Mouse (Mus musculus): Measurements from ENCODE around the gene Nxpe3. TPM values are rescaled to one million over a fixed set of nuclear protein-coding genes. Genes with fewer than 3 reads are reported as not detected.

The Nxpe3 gene
- total and polyA plus RNA-seq, 2 experiments from 2014 or later, result 0.84 to 1.8 TPM

DNA sequence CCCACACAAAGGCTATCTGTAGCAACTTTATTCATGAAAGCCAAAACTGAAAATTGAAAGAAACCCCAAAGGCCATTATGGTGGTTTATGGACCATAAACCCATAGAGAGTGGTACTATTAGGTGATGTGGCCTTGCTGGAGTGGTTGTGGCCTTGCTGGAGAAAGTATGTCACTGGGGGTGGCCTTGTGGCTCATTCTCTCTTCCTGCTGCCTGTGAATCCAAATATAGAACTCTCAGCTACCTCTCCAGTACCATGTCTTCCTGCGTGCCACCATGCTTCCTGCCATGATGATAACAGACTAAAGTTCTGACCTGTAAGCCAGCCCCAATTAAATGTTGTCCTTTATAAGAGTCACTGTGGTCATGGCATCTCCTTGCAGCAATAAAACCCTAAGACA lies 90.3 kb downstream of the Nxpe3 start:
- Histone ChIP-seq H3K36me3 (ENCODE audit: insufficient read depth, low read length) (no peaks in the 10 kb centered on the region), H3K9me3 (ENCODE audit: low read length) (no peaks in the 10 kb centered on the region), H3K27me3 (ENCODE audit: insufficient read depth, low read length) (no peaks in the 10 kb centered on the region), H3K4me3 (ENCODE audit: low read length) (no peak overlapping the region), H3K9ac (replicated peaks; ENCODE audit: low read length) (no peak overlapping the region), H3K4me1 (ENCODE audit: insufficient read depth, low read length) (no peaks in the 10 kb centered on the region), H3K4me2 (ENCODE audit: low read depth, low read length) (no peak overlapping the region), H3K27ac (no peak overlapping the region)
- no peak for DNase-seq (ENCODE audit: low spot score)
- TF ChIP-seq CTCF (IDR thresholded peaks at IDR 0.05; ENCODE audit: low read depth), result no peak
- 86% methylated on average over 1 of the region's 1 CpGs for WGBS
- no peak for ATAC-seq

DNA sequence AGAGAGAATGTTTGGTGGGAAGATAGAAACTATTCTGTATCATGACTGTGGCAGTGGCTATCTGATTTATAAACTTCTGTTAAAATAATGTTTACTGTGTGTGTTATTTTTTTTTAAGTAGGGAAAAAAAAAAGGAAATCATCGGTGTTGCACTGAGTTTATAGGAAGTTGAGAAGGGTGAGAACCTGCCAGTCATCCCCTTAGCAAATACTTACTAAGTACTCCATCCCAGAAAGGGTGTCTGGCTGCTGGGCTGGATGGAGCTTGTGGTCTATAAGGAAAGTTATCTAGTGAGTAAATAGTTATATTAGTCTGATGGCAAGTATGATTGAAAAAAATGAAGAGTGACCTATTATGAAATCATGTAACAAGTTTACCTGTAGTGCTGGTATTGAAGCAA lies 93.5 kb downstream of the Nxpe3 start:
- WGBS, result 90% methylated on average over 1 of the region's 1 CpGs
- H3K4me3 ChIP-seq (ENCODE audit: low read length), result no peak overlapping the region
- no peak for DNase-seq (ENCODE audit: low spot score)
- no peaks in the 10 kb centered on the region for H3K27me3 ChIP-seq (ENCODE audit: insufficient read depth, low read length)
- no peak overlapping the region for H3K9ac ChIP-seq (replicated peaks; ENCODE audit: low read length)
- no peaks in the 10 kb centered on the region for H3K36me3 ChIP-seq (ENCODE audit: insufficient read depth, low read length)
- no peaks in the 10 kb centered on the region for H3K9me3 ChIP-seq (ENCODE audit: low read length)
- TF ChIP-seq CTCF (IDR thresholded peaks at IDR 0.05; ENCODE audit: low read depth), result no peak
- H3K4me2 ChIP-seq (ENCODE audit: low read depth, low read length), result no peak overlapping the region
- H3K4me1 ChIP-seq (ENCODE audit: insufficient read depth, low read length), result no peaks in the 10 kb centered on the region
- no peak for ATAC-seq
- no peak overlapping the region for H3K27ac ChIP-seq

DNA sequence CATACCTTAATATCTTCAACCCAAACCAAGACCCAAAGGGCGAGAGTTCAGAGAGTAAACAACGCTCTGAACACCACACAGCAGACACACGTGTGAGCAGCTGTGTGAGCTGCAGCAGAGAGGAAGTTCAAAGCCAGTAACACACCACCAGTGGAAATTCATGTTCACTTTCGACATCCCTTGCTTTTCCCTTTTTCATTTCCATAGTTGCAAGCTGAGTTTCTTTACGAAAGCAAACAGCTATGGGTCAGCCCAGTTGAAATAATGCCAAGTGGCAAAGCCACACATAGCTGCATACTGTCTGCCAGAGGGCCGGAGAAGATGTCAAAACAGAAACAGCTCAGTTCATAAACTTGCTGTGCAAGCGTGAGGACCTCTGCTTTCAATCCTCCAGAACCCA lies 96.2 kb downstream of the Nxpe3 start:
- WGBS, result 81% methylated on average over 7 of the region's 7 CpGs

DNA sequence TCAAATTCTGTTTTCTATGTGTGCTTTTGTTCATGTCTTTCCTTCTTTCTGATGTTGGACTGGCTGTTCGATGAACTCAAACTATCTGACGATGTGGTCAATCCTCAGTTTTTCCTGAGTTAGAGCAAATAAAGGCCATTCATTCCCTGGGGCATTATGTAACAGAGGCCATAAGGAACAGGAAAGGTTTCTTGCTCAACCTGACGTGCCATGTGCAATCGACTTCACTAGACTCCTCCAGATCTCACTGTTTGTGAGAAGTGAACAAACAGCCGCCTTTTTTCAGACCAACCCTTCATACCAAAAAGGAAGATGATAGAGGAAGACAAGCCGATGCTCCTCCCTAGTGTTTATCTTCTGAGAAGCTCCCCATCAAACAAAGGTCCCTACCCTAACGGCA lies 104.8 kb downstream of the Nxpe3 start:
- WGBS, result 95% methylated on average over 7 of the region's 7 CpGs
- H3K27ac ChIP-seq, result no peak overlapping the region
- H3K4me1 ChIP-seq (ENCODE audit: insufficient read depth, low read length), result no peaks in the 10 kb centered on the region
- H3K9ac ChIP-seq (replicated peaks; ENCODE audit: low read length), result no peak overlapping the region
- no peak for ATAC-seq
- no peak overlapping the region for H3K4me3 ChIP-seq (ENCODE audit: low read length)
- H3K4me2 ChIP-seq (ENCODE audit: low read depth, low read length), result no peak overlapping the region
- no peak for TF ChIP-seq CTCF (IDR thresholded peaks at IDR 0.05; ENCODE audit: low read depth)
- H3K36me3 ChIP-seq (ENCODE audit: insufficient read depth, low read length), result no peaks in the 10 kb centered on the region
- no peaks in the 10 kb centered on the region for H3K9me3 ChIP-seq (ENCODE audit: low read length)
- H3K27me3 ChIP-seq (ENCODE audit: insufficient read depth, low read length), result no peaks in the 10 kb centered on the region
- DNase-seq (ENCODE audit: low spot score), result no peak

More for the DNA sequence above, 96.2 kb downstream of the Nxpe3 start:
- no peak for DNase-seq (ENCODE audit: low spot score)
- Histone ChIP-seq H3K27me3 (ENCODE audit: insufficient read depth, low read length) (no peaks in the 10 kb centered on the region), H3K36me3 (ENCODE audit: insufficient read depth, low read length) (no peaks in the 10 kb centered on the region), H3K4me2 (ENCODE audit: low read depth, low read length) (no peak overlapping the region), H3K4me3 (ENCODE audit: low read length) (no peak overlapping the region), H3K9ac (replicated peaks; ENCODE audit: low read length) (no peak overlapping the region), H3K4me1 (ENCODE audit: insufficient read depth, low read length) (no peaks in the 10 kb centered on the region), H3K27ac (no peak overlapping the region), H3K9me3 (ENCODE audit: low read length) (no peaks in the 10 kb centered on the region)
- no peak for ATAC-seq
- no peak for TF ChIP-seq CTCF (IDR thresholded peaks at IDR 0.05; ENCODE audit: low read depth)

Other genes starting within 250 kb of the Nxpe3 start
- 3.0 and 3.3 TPM in 2 replicates for gene Nfkbiz, start 56.4 kb downstream of the Nxpe3 start, total RNA-seq (2014; rRNA removed)
- 1.4 and 1.6 TPM in 2 replicates for gene Nfkbiz, start 56.4 kb downstream of the Nxpe3 start, polyA plus RNA-seq (2015; fragmentation: Nextera tagmentation; extraction: Ambion mirVana)
- 4.9 and 7.1 TPM in 2 replicates for gene Cep97, start 39.6 kb upstream of the Nxpe3 start, total RNA-seq (2014; rRNA removed)
- 5.8 and 7.0 TPM in 2 replicates for gene Cep97, start 39.6 kb upstream of the Nxpe3 start, polyA plus RNA-seq (2015; fragmentation: Nextera tagmentation; extraction: Ambion mirVana)
- gene Rpl24, start 71.0 kb upstream of the Nxpe3 start, total RNA-seq (2014; rRNA removed), result 160 and 172 TPM in 2 replicates
- gene Rpl24, start 71.0 kb upstream of the Nxpe3 start, polyA plus RNA-seq (2015; fragmentation: Nextera tagmentation; extraction: Ambion mirVana), result 525 and 561 TPM in 2 replicates
- 17.5 and 18.7 TPM in 2 replicates for gene Zbtb11, start 78.6 kb upstream of the Nxpe3 start, total RNA-seq (2014; rRNA removed)
- gene Zbtb11, start 78.6 kb upstream of the Nxpe3 start, polyA plus RNA-seq (2015; fragmentation: Nextera tagmentation; extraction: Ambion mirVana), result 16.4 and 17.7 TPM in 2 replicates
- gene Pcnp, start 134.5 kb upstream of the Nxpe3 start, total RNA-seq (2014; rRNA removed), result 50.1 and 53.4 TPM in 2 replicates
- gene Pcnp, start 134.5 kb upstream of the Nxpe3 start, polyA plus RNA-seq (2015; fragmentation: Nextera tagmentation; extraction: Ambion mirVana), result 221 and 233 TPM in 2 replicates
- 7.8 and 10.3 TPM in 2 replicates for gene Trmt10c, start 142.5 kb upstream of the Nxpe3 start, total RNA-seq (2014; rRNA removed)
- gene Trmt10c, start 142.5 kb upstream of the Nxpe3 start, polyA plus RNA-seq (2015; fragmentation: Nextera tagmentation; extraction: Ambion mirVana), result 15.0 and 15.9 TPM in 2 replicates
- gene Senp7, start 153.1 kb upstream of the Nxpe3 start, total RNA-seq (2014; rRNA removed), result 11.4 and 23.8 TPM in 2 replicates
- gene Senp7, start 153.1 kb upstream of the Nxpe3 start, polyA plus RNA-seq (2015; fragmentation: Nextera tagmentation; extraction: Ambion mirVana), result 30.3 and 31.3 TPM in 2 replicates